Mouse (Mus musculus) 3T3-L1 (cell line): ENCODE data around the gene Gm4131.

Source experiments
- DNase-seq: peaks from one replicate; pipeline ENCODE4 v3.0.0-alpha.2; 2015; ENCODE audit warnings: low read depth, low spot score

Gm4131 gene

GRCm38 (mm10) chr14:62550121-62550520 lies 16.6 kb downstream of the Gm4131 start:
- DNase-seq, result no peak

GRCm38 (mm10) chr14:62546746-62547145 lies 20.0 kb downstream of the Gm4131 start:
- no peak for DNase-seq

DNA sequence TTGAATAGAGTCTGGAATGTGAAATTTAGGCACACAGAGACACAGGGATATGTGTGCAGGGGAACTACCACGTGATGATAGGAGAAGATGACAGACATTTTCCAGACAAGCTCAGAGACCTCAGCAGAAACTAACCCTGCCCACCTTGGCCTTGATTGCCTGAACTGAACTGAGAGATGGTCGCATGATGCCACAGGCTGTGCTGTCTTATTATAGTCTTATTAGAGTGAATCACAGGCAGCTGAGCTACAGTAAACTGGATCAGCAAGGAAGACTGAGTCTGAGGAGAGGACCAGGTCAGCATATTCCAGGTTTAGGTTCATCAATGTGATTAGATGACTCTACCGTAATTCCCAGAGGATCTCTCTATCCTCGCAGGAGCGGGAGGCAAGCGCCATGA lies 20.4 kb downstream of the Gm4131 start:
- DNase-seq, result no peak

- peak; percentile 65 for DNase-seq
Measured at GRCm38 (mm10) chr14:62541751-62542150, 25.0 kb downstream of the Gm4131 start.

DNA sequence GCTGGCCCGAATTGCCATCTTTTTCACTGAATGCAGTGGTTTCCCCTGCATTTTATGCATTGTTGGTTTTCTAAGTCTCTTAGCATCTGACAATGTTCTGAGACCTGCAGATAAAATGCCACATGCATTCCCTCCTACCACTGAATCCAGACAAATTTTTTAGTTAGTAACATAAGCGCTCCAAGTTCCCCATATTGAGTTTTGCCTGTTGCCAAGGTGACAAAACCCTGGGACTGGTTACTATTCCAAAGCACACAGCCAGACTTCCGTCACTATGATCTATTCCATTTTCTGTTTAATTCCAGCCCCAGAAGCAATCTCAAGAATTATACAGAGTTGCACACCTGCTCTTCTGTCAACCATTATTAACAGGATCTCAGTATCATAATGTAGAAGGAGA lies 26.9 kb downstream of the Gm4131 start:
- DNase-seq, result no peak

- no peak for DNase-seq
Measured at GRCm38 (mm10) chr14:62536988-62537387, 29.7 kb downstream of the Gm4131 start.

DNA sequence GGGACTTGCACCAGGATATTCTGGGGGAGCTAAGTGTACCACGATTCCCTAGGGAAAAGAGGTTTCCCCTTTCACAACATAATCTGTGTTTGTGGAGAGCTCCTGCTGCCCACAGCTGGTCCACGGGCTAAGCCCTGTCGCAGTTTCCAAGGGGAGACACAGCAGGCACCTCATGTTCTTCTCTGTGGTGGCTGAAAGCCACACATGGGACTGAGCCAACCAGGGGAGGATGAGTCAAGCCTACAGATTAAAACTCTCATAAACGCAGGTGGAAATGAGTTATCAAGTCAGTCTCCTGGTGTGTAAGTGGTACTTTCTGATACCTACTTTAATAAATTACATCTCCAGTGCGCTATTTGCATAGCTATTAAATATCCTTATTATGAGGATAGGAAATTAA lies 30.6 kb downstream of the Gm4131 start:
- peak; percentile 43 for DNase-seq

DNA sequence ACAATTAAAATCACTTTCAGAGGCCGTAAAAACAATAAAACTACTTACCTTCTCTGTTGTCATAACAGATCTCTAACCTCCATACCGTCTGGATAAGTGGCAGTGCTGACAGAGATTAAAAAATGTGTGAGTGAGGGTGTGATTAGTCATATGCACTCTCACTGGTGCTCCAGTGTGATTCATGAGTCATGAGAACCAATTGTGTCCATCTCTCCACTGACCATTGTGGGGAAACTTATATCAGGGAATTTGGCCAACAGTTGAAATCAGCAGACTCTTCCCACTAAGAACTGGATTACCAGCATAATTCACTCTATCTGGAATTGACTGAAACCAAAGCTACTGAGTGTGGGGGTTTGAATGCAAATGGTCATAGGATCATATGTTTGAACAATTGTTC lies 35.8 kb downstream of the Gm4131 start:
- peak; percentile 94 for DNase-seq

GRCm38 (mm10) chr14:62512845-62513244 lies 53.9 kb downstream of the Gm4131 start:
- no peak for DNase-seq

DNA sequence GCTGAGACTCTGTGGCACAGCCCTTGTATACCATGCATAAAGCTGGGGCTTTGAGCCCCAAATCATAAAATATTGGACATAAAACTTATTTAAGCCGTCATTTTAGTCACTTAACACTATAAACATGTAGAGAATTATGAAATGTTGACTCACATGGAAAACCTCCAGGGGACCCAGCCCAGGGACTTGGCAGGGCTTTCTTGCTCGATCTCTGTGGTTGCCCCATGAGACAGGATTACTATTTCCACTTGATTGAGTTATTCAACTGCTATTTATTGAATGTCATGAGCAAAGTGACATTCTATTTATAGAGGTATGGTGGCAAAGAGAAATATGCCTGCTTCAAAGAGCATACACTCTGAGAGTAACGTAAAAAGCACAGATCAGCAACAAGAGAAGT lies 57.4 kb downstream of the Gm4131 start:
- DNase-seq, result peak; percentile 83

DNA sequence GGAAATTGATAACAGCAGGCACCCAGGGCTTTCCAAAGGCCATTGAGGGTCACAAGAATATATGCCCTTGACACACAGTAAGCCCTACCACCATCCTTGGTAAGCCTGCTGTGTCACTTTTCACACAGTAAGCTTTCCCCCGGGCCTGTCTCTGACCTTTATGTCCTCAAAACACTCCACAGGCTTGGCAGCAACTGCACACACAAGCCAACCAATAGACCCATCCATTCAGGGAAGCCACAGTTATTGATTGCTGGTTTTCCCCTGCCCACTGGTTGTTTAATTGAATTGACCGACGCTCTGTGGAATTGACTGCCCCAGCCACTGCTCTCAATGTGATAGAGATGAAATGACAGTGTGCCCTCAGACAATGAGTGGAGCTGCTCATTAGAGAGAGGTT lies 60.5 kb downstream of the Gm4131 start:
- no peak for DNase-seq

- DNase-seq, result no peak
Measured at GRCm38 (mm10) chr14:62497391-62497790, 69.3 kb downstream of the Gm4131 start.

- no peak for DNase-seq
Measured at GRCm38 (mm10) chr14:62496501-62496900, 70.2 kb downstream of the Gm4131 start.

DNA sequence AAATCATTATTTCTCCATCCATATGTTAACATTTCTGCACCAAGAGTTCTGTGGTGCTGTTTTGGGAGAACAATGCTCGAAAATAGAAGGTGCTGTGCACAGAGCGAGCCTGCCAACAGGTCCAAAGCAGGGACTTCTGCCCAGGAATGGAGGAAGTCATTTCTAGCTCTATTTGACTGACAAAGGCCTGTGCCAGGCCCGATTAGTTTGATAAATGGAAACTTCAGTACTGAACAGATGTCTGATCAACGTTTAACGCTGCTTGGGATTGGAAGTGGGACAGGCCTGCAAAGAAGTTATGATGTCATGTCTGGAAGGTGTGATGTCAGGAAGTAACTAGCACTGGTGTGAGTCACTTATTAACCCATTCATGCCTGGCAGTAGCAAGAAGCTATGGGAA lies 73.3 kb downstream of the Gm4131 start:
- DNase-seq, result peak; percentile 44

DNA sequence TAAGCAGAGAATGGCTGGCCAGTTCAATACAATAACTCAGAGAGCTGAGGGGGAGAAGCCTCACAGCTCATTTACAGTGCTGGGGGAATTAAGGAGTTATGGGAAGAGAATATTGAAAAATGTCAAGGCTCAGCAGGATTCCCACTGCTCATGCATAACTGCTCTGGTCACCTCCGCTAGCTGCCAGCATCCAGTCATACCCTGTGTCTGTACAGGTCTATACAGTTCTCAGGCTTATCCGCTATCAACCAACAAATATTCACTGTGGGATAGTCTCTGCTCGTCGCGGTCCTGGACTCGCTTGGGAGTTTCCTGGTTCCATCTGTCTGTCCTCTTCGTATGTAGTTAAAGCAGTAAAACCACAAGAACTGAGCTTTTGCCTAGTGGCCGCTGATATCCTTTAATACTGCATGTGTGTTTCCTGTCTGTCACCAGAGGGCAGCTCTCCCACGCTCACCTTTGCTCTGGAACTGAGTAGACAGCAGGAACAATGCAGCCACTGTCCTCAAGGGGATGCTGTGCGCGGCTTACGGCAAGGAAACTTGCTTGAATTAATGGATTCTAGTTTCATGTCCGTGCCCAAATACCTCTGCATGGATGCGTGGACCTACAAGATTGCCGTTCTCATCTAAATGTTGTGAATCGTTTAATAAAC lies 74.4 kb downstream of the Gm4131 start:
- DNase-seq, result peak; percentile 71

- DNase-seq, result no peak
Measured at GRCm38 (mm10) chr14:62488270-62488669, 78.5 kb downstream of the Gm4131 start.

DNA sequence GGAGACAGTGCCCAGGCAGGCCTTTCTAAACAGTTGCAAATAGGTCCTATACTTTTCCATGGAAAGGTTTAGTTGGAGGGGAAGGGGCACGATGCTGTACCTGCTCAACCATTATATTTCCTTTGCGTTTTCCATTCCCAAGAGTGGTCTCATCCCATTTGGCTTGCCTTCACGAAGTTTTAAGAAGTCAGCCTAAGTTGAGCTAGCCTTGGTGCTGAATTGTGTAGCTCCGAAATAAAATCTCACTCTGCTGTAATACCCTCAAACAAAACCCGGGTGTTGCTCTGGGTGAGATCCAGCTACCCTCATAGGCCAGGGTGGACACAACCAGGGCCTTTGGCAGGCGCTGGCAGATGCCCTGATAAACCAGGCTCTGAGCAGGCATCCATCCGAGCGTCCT lies 85.3 kb downstream of the Gm4131 start:
- DNase-seq, result no peak

- DNase-seq, result no peak
Measured at GRCm38 (mm10) chr14:62479395-62479794, 87.3 kb downstream of the Gm4131 start.

DNA sequence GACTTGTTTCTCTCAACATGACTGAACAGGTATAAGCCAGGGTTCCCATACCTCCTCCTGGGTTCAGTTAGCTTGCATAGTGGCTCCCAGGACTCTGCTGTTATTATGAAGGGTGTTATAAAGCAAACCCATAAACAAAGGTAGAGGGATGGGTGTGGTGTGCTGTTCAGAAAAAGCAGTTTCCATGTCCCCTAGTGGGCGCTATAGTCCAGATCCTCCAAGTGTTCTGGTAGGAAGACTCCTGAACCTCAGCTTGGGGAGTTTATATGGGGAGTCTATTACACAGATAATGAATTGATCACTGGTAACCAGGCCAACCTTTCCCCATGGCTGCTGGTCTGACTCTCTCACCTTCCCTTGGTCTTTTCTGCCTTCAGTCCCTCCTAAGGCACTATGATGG lies 92.2 kb downstream of the Gm4131 start:
- DNase-seq, result peak; percentile 51

- no peak for DNase-seq
Measured at GRCm38 (mm10) chr14:62472061-62472460, 94.7 kb downstream of the Gm4131 start.

DNA sequence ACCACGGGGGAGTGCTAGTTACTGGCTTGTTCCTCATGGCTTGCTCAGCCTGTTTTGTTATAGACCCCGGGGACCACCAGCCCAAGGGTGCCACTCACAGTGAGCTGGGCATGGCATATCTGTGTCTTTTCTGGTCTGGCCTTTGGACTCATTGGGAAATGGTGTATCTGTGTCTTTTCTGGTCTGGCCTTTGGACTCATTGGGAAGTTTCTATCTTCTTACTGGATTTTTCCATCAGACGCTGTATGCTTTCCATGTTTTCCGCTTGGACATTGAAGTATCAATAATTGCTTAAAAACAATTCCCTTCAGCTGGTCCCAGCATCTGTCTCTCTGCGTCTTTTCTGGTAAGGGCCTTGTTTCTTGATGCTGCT lies 98.0 kb downstream of the Gm4131 start:
- DNase-seq, result no peak

DNA sequence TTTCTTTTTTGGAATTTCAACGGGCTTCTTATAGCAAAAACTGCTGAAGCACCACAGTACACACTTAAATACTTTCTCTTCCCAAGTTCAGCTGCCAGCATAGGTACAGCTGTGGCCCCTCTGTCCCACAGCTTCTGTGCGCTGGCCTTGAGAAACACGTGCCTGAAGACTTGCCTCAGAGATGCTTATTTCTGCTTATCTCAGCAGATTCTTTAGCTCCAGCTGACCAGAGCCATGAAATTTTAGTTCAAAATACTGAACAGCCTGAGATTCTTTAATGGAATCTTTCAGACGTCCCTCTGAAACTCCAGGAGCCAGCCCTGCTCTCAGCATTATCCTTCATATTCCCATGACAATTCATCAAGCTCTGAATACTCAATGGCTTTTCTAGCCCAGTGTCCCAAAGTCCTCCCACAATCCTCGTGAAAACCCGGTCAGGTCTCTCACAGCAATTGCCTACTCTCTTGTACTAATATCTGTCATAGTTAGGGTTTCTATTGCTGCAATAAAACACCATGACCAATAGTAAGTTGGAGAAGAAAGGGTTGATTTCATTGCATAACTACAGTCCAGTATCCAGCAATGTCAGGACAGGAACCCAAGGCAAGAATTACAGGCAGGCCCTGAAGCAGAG lies 98.5 kb downstream of the Gm4131 start:
- no peak for DNase-seq

DNA sequence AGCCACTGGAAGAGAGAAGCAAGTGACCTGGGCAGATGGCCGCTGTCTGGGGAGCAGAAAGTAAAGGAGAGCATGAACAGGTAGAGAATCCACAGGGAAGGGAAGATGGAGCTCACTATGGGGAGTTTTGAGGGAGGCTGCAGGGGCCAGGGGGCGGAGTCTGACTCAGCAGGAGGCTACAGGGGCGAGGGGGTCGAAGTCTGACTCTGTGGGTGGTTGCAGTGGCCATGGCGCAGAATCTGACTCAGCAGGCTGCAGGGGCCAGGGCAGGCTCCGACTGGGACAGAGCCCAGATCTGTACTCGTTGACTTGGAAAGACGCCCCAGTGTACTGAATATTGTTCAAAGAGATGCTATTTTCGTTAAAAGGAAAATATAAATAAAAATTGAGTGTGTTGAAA lies 101.8 kb downstream of the Gm4131 start:
- DNase-seq, result peak; percentile 48

DNA sequence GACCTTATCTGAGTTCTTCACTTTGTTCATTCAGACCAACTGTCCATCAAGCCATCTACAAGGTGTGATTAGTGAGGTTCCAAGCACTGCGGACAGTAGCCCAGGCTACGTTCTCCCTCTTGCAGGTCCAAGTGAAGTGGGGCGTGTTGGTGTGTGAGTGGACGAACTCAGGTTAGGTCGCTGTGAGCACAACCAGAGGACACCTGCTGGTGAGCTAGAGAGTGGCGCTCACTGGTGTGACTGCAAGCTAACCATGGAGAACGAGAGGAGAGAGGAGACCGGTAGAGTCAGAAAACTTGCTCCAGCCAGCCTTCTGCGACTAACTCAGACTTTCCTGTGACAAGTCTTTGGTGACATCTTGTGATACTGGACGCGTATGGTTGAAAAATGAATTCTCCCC lies 107.2 kb downstream of the Gm4131 start:
- DNase-seq, result peak; percentile 19
